Mouse (Mus musculus) liver, postnatal 0 days (tissue): ENCODE measurements around the gene Acad9. TPM values are rescaled to one million over a fixed set of nuclear protein-coding genes. Genes with fewer than 3 reads are reported as not detected.

Experiments
- ATAC-seq: fragments of 200-750 bp; cut with Nextera tagmentation; 2 replicates; pipeline ENCODE4 v1.8.0; 2017; ENCODE audit warnings: mild to moderate bottlenecking, moderate library complexity
- DNase-seq: peaks from one replicate; pipeline ENCODE4 v3.0.0-alpha.2; 2016
- H3K27ac ChIP-seq: fragments of 300-500 bp; sonication (generic); 2 replicates; pipeline ENCODE4 v1.5.1; 2014; ENCODE audit warnings: antibody characterized with exemption, moderate library complexity, mild to moderate bottlenecking, low read depth
- H3K27me3 ChIP-seq: fragments of 300-500 bp; sonication (generic); 2 replicates; pipeline ENCODE4 v1.6.1; 2014; ENCODE audit warnings: low read length, control low read depth, mixed read lengths; ENCODE audit not compliant: insufficient read depth
- H3K36me3 ChIP-seq: fragments of 300-500 bp; sonication (generic); replicated peaks from 2 replicates; pipeline ENCODE4 v1.6.1; 2014; ENCODE audit warnings: mild to moderate bottlenecking, control low read depth, low read length, moderate library complexity, mixed read lengths; ENCODE audit not compliant: insufficient read depth
- H3K4me1 ChIP-seq: fragments of 300-500 bp; sonication (generic); 2 replicates; pipeline ENCODE4 v1.6.1; 2014; ENCODE audit warnings: antibody characterized with exemption, mild to moderate bottlenecking, control low read depth; ENCODE audit not compliant: insufficient read depth
- H3K4me2 ChIP-seq: fragments of 300-500 bp; sonication (generic); 2 replicates; pipeline ENCODE4 v1.6.1; 2014; ENCODE audit warnings: low read depth, mild to moderate bottlenecking, low read length, moderate library complexity, mixed read lengths
- H3K4me3 ChIP-seq: fragments of 300-500 bp; sonication (generic); 2 replicates; pipeline ENCODE4 v1.5.1; 2014; ENCODE audit warnings: low read depth, low read length
- H3K9ac ChIP-seq: fragments of 300-500 bp; sonication (generic); replicated peaks from 2 replicates; pipeline ENCODE4 v1.6.1; 2014; ENCODE audit warnings: mild to moderate bottlenecking, moderate library complexity
- H3K9me3 ChIP-seq: fragments of 300-500 bp; sonication (generic); 2 replicates; pipeline ENCODE4 v1.6.1; 2016; ENCODE audit warnings: mild to moderate bottlenecking, control low read depth, low read length, mixed read lengths
- CTCF ChIP-seq: sonication (generic); IDR thresholded peaks from 2 replicates; pipeline ENCODE4 v1.5.1; 2016; ENCODE audit warnings: antibody characterized with exemption, low read depth
- EP300 ChIP-seq: IDR thresholded peaks from 2 replicates; pipeline ENCODE4 v1.6.1; 2016; ENCODE audit warnings: antibody characterized with exemption, low read depth, mild to moderate bottlenecking
- WGBS: fragments of 180-500 bp; shearing (Covaris S2); extraction: QIAGEN DNeasy Blood & Tissue Kit; methylation state at CpG from one replicate; pipeline ENCODE4 v1.1.7; 2014; ENCODE audit not compliant: insufficient replicate concordance; 5-methylcytosine and 5-hydroxymethylcytosine counted together
- polyA plus RNA-seq: library from polyadenylated mRNA; unstranded; fragments of >200 nt; fragmentation: Nextera tagmentation; extraction: Ambion mirVana; gene quantifications from 2 replicates; pipeline ENCODE4 v1.2.1, GENCODE M21; 2015

Gene Acad9
- polyA plus RNA-seq, result 26.5 and 28.6 TPM in 2 replicates

- DNase-seq (peak; percentile 95), ATAC-seq (peak; percentile 97)
- WGBS, result under 1% methylated on average over 49 of the region's 49 CpGs
- peak within 1 kb of the TSS; percentile 60; the same call in 1 of the 2 replicates for H3K27ac ChIP-seq
- H3K27me3 ChIP-seq, result no peaks in the 10 kb centered on the region
- peak within 1 kb of the TSS; percentile 77 for H3K4me2 ChIP-seq
- peaks cover 13% of the 10 kb centered on the region for H3K4me1 ChIP-seq
- H3K36me3 ChIP-seq, result 0 out of 2 replicates have a peak, but pooled peaks cover 2% of the 10 kb centered on the region
- H3K9ac ChIP-seq, result peak within 1 kb of the TSS; percentile 91
- H3K4me3 ChIP-seq, result peak within 1 kb of the TSS; percentile 95
- TF ChIP-seq CTCF (no peak), EP300 (no peak)
- H3K9me3 ChIP-seq, result no peaks in the 10 kb centered on the region
These were observed at the start of gene Acad9 for GRCm38 (mm10) chr3:36065843-36066651. Acad9 (plus strand) TSS chr3:36065979.

DNA sequence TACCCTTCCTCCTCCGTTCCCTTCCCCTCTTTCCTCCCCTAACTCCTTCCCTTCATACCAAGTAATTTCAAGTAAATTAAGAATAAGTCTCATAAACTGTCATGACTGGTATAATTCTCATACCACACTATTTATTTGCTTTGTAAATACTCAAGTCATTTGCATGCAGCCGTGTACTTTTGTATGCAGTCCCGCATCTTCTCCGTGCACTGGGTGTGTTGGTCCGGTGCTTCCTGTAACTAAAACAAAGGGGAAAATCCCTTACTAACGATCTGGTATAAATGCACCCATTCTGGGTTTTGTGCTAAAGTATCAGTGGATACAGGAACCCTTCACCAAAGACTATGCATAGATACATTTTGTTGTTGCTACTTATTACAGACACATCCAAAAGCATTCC lies 40.0 kb upstream of the Acad9 start:
- H3K9ac ChIP-seq, result no peak overlapping the region
- ATAC-seq, result no peak
- no peaks in the 10 kb centered on the region for H3K4me1 ChIP-seq
- H3K36me3 ChIP-seq, result no peaks in the 10 kb centered on the region
- TF ChIP-seq CTCF (no peak), EP300 (no peak)
- H3K4me3 ChIP-seq, result no peak overlapping the region
- no peaks in the 10 kb centered on the region for H3K27me3 ChIP-seq
- DNase-seq, result no peak
- H3K4me2 ChIP-seq, result no peak overlapping the region
- H3K9me3 ChIP-seq, result no peaks in the 10 kb centered on the region
- H3K27ac ChIP-seq, result no peak overlapping the region
- WGBS, result 78% methylated on average over 6 of the region's 6 CpGs

GRCm38 (mm10) chr3:36029993-36030392 lies 35.8 kb upstream of the Acad9 start:
- H3K27ac ChIP-seq, result no peak overlapping the region
- TF ChIP-seq EP300 (no peak), CTCF (no peak)
- H3K4me2 ChIP-seq, result no peak overlapping the region
- no peak overlapping the region for H3K9ac ChIP-seq
- no peaks in the 10 kb centered on the region for H3K4me1 ChIP-seq
- H3K36me3 ChIP-seq, result no peaks in the 10 kb centered on the region
- no peaks in the 10 kb centered on the region for H3K27me3 ChIP-seq
- WGBS, result 58% methylated on average over 4 of the region's 4 CpGs
- DNase-seq (no peak), ATAC-seq (no peak)
- H3K4me3 ChIP-seq, result no peak overlapping the region
- H3K9me3 ChIP-seq, result no peaks in the 10 kb centered on the region

DNA sequence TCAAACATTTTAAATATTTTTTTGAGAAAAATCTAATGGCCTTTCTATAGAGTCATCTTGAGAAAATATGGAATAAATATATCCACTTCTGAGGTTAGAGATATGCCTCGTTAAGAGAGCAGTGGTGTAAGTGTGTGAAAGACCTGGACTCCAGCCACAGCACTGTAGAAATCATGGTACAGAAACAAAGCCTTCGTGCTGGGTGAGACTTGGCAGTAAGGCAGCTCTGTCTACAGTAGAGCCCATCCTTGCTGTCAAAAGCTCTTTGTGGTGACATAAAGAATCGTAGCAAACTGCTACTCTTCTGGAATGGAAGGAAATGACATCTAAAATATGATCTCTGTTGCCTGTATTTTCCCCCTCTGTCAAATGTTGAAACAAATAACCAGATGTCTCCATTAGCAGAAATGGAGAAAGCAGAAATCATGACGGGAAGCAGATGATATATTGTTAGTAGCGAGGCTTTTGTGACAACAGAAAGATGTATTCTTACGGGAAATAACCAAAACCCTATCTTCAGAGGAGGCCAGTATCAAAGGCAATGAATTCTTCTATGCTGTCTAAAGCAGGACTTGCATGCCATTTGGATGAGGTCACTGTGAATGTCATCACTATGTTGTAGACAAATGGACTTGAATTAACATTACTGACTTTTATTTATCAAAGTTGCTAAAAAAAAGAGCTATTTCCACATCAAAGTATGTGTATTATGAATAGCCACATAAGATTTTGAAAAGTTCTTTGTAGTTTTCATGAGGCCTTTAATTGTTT lies 33.9 kb upstream of the Acad9 start:
- 58% methylated on average over 6 of the region's 6 CpGs for WGBS
- Histone ChIP-seq H3K9ac (no peak overlapping the region), H3K27ac (no peak overlapping the region)

GRCm38 (mm10) chr3:36044520-36044919 lies 21.3 kb upstream of the Acad9 start:
- DNase-seq, result no peak
- Histone ChIP-seq H3K4me3 (no peak overlapping the region), H3K9ac (no peak overlapping the region), H3K4me2 (no peak overlapping the region), H3K27ac (no peak overlapping the region), H3K4me1 (no peaks in the 10 kb centered on the region), H3K36me3 (no peaks in the 10 kb centered on the region), H3K9me3 (no peaks in the 10 kb centered on the region), H3K27me3 (no peaks in the 10 kb centered on the region)
- TF ChIP-seq EP300 (no peak), CTCF (no peak)
- no peak for ATAC-seq

More for the DNA sequence above, 33.9 kb upstream of the Acad9 start:
- Histone ChIP-seq H3K4me2 (no peak overlapping the region), H3K27me3 (no peaks in the 10 kb centered on the region), H3K36me3 (no peaks in the 10 kb centered on the region), H3K9me3 (no peaks in the 10 kb centered on the region), H3K4me3 (no peak overlapping the region), H3K4me1 (no peaks in the 10 kb centered on the region)
- no peak for ATAC-seq
- DNase-seq, result no peak
- TF ChIP-seq CTCF (no peak), EP300 (no peak)

DNA sequence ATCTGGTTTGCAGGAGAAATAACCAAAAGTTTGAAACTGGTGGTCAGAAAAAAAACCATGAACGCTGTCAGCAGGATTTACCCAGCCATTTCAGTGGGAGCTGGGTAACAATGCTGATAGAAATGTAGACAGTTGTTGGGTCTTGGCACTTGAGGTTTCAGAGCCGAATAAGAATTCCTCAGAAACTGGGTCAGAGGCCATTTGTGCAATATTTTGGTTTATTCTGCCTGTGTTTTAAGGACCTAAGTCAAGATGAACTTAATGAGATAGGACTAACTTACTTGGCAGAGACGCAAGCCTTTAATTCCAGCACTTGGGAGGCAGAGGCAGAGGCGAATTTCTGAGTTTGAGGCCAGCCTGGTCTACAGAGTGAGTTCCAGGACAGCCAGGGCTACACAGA lies 20.7 kb upstream of the Acad9 start:
- H3K36me3 ChIP-seq, result no peaks in the 10 kb centered on the region
- DNase-seq (no peak), ATAC-seq (no peak)
- no peak for TF ChIP-seq EP300
- TF ChIP-seq CTCF, result no peak
- no peak overlapping the region for H3K4me3 ChIP-seq
- no peak overlapping the region for H3K4me2 ChIP-seq
- H3K4me1 ChIP-seq, result no peaks in the 10 kb centered on the region
- no peak overlapping the region for H3K27ac ChIP-seq
- WGBS, result 61% methylated on average over 4 of the region's 4 CpGs
- no peaks in the 10 kb centered on the region for H3K27me3 ChIP-seq
- H3K9ac ChIP-seq, result no peak overlapping the region
- no peaks in the 10 kb centered on the region for H3K9me3 ChIP-seq
